Mouse (Mus musculus) CD4-positive naive resting alpha-beta T cell, adult 76 days (primary cell): ENCODE results near the gene Vax2. TPM values are rescaled to one million over a fixed set of nuclear protein-coding genes. Genes with fewer than 3 reads are reported as not detected.

Experiments
- total RNA-seq: library from RNA; stranded (reverse); gene quantifications from one replicate; pipeline ENCODE4 v1.2.4, GENCODE M21; 2023

The Vax2 gene
- total RNA-seq, result not detected

GRCm38 (mm10) chr6:83711067-83711675 is at the start of gene Vax2:
Gene Vax2, plus strand, starts transcription at chr6:83711264.

GRCm38 (mm10) chr6:83677757-83678156 is 33.3 kb upstream of the Vax2 start, which contains the start of gene Cd207:
Gene Cd207, minus strand, starts transcription at chr6:83677857.

GRCm38 (mm10) chr6:83742761-83743160 is 31.7 kb downstream of the Vax2 start, which contains the start of gene Atp6v1b1:
Gene Atp6v1b1, plus strand, starts transcription at chr6:83742990.

GRCm38 (mm10) chr6:83762344-83762743 is 51.3 kb downstream of the Vax2 start, which contains the start of gene Ankrd53:
Gene Ankrd53, plus strand, starts transcription at chr6:83762644.

GRCm38 (mm10) chr6:83775638-83776293 is 64.7 kb downstream of the Vax2 start, which contains the start of gene Tex261:
Gene Tex261, minus strand, starts transcription at chr6:83775813.

Other genes starting within 250 kb of the Vax2 start
- 39.9 TPM for gene Dguok, start 204.3 kb upstream of the Vax2 start, total RNA-seq
- not detected for gene Actg2, start 175.0 kb upstream of the Vax2 start, total RNA-seq
- 19.0 TPM for gene Stambp, start 138.5 kb upstream of the Vax2 start, total RNA-seq
- not detected for gene Clec4f, start 55.1 kb upstream of the Vax2 start, total RNA-seq
- gene Cd207, start 33.4 kb upstream of the Vax2 start, total RNA-seq, result not detected
- gene Atp6v1b1, start 31.7 kb downstream of the Vax2 start, total RNA-seq, result not detected
- gene Ankrd53, start 51.4 kb downstream of the Vax2 start, total RNA-seq, result not detected
- 53.2 TPM for gene Tex261, start 64.5 kb downstream of the Vax2 start, total RNA-seq
- gene Nagk, start 83.7 kb downstream of the Vax2 start, total RNA-seq, result 9.6 TPM
- gene Paip2b, start 120.5 kb downstream of the Vax2 start, total RNA-seq, result 76.6 TPM
- 128 TPM for gene Zfp638, start 155.8 kb downstream of the Vax2 start, total RNA-seq